Mouse (Mus musculus) liver, embryonic 14.5 days (tissue): Measurements from ENCODE around the gene Hoxb8. TPM values are rescaled to one million over a fixed set of nuclear protein-coding genes. Genes with fewer than 3 reads are reported as not detected.

Experiments
- ATAC-seq: fragments of 200-750 bp; cut with Nextera tagmentation; 2 replicates; pipeline ENCODE4 v1.8.0; 2017; ENCODE audit warnings: moderate number of reproducible peaks, mild to moderate bottlenecking, moderate library complexity; ENCODE audit not compliant: insufficient read depth
- DNase-seq, 3 experiments: peaks; one replicate each; pipeline ENCODE4 v3.0.0-alpha.2; 2012 to 2013; ENCODE audit warnings: low read depth in 3 of 3, low spot score in 3 of 3
- H3K27ac ChIP-seq: fragments of 300-500 bp; sonication (generic); 2 replicates; pipeline ENCODE4 v1.5.1; 2014; ENCODE audit warnings: moderate library complexity, mild to moderate bottlenecking, control low read depth, inconsistent platforms
- H3K27me3 ChIP-seq: fragments of 300-500 bp; sonication (generic); 2 replicates; pipeline ENCODE4 v1.6.1; 2014; ENCODE audit warnings: mild to moderate bottlenecking, low read length, moderate library complexity; ENCODE audit not compliant: control insufficient read depth, insufficient read depth
- H3K36me3 ChIP-seq: fragments of 300-500 bp; sonication (generic); replicated peaks from 2 replicates; pipeline ENCODE4 v1.6.1; 2014; ENCODE audit warnings: low read depth; ENCODE audit not compliant: control insufficient read depth, insufficient read depth
- H3K4me1 ChIP-seq, 2 experiments: fragments of 200-500 bp in 1 of 2; fragments of 300-500 bp in 1 of 2; sonication (generic) in 1 of 2; replicated peaks; 2 replicates each; pipeline ENCODE4 v1.6.1; 2012 to 2014; ENCODE audit warnings: antibody characterized with exemption in 1 of 2, inconsistent platforms in 1 of 2, low read length in 1 of 2; ENCODE audit not compliant: control insufficient read depth in 2 of 2, insufficient read depth in 2 of 2
- H3K4me2 ChIP-seq: fragments of 300-500 bp; sonication (generic); 2 replicates; pipeline ENCODE4 v1.6.1; 2014; ENCODE audit warnings: low read depth, mild to moderate bottlenecking, control low read depth, moderate library complexity
- H3K4me3 ChIP-seq, 2 experiments: fragments of 200-500 bp in 1 of 2; fragments of 300-500 bp in 1 of 2; sonication (generic) in 1 of 2; 2 replicates each; pipeline ENCODE4 v1.5.1; 2012 to 2014; ENCODE audit warnings: low read depth in 2 of 2, low read length in 2 of 2, mild to moderate bottlenecking in 2 of 2, control low read depth in 1 of 2, inconsistent platforms in 1 of 2, moderate library complexity in 1 of 2; ENCODE audit not compliant: insufficient read depth in 1 of 2
- H3K9ac ChIP-seq: fragments of 300-500 bp; sonication (generic); replicated peaks from 2 replicates; pipeline ENCODE4 v1.6.1; 2014; ENCODE audit warnings: mild to moderate bottlenecking, control low read depth, moderate library complexity
- H3K9me3 ChIP-seq: fragments of 300-500 bp; sonication (generic); 2 replicates; pipeline ENCODE4 v1.6.1; 2016; ENCODE audit warnings: low read length, mixed read lengths; ENCODE audit not compliant: control insufficient read depth
- CTCF ChIP-seq: IDR thresholded peaks from 2 replicates; pipeline ENCODE4 v1.5.1; 2016; ENCODE audit warnings: antibody characterized with exemption, low read depth, control low read depth
- EP300 ChIP-seq: IDR thresholded peaks from 2 replicates; pipeline ENCODE4 v1.6.1; 2016; ENCODE audit warnings: antibody characterized with exemption, low read depth
- WGBS: fragments of 180-500 bp; shearing (Covaris S2); extraction: QIAGEN DNeasy Blood & Tissue Kit; methylation state at CpG from one replicate; pipeline ENCODE4 v1.1.7; 2014; ENCODE audit not compliant: insufficient replicate concordance; 5-methylcytosine and 5-hydroxymethylcytosine counted together
- polyA plus RNA-seq, 2 experiments: library from polyadenylated mRNA; depleted of rRNA in 1 of 2; stranded (reverse) in 1 of 2; unstranded in 1 of 2; fragments of >200 nt; fragmentation: Nextera tagmentation in 1 of 2; extraction: Ambion mirVana in 1 of 2; gene quantifications; 2 replicates each; pipeline versions ENCODE4 v1.2.1 to v1.2.3; 2012 to 2014

The Hoxb8 gene
- polyA plus RNA-seq, 2 experiments = 0.03 TPM; not detected in 1

DNA sequence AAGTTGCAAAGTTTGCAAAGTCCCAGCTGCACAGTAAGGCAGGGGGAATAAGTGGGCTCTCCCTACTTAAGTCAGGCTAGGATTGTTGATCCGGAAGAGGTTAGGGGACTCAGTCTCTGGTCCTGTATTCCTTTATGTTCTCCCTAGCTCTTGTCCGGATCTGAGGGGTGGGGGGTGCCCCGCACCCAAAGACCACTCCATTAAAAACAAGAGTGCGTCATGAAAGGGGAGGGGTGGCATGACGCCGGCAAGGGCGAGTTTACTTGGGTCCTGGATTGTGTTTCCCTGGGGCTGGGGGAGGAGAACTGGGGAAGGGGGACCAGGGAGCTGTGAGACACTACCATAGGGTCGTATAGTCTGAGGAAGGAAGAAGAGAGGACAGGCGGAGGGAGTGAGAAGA lies 18.1 kb downstream of the Hoxb8 start:
- H3K4me1 ChIP-seq = no peaks in the 10 kb centered on the region
- 2% methylated on average over 9 of the region's 9 CpGs for WGBS
- H3K36me3 ChIP-seq = no peaks in the 10 kb centered on the region
- H3K9ac ChIP-seq = no peak overlapping the region
- no peak overlapping the region for H3K27ac ChIP-seq
- no peaks in the 10 kb centered on the region for H3K9me3 ChIP-seq
- H3K27me3 ChIP-seq = peaks cover 100% of the 10 kb centered on the region
- DNase-seq (no peak), ATAC-seq (no peak)
- no peak overlapping the region for H3K4me2 ChIP-seq
- H3K4me3 ChIP-seq = no peak overlapping the region
- TF ChIP-seq EP300 (no peak), CTCF (no peak)

GRCm38 (mm10) chr11:96300354-96301063 lies 18.8 kb downstream of the Hoxb8 start:
- DNase-seq (no peak), ATAC-seq (no peak)
- Histone ChIP-seq H3K4me3 (no peak overlapping the region), H3K4me1 (no peaks in the 10 kb centered on the region), H3K9ac (no peak overlapping the region), H3K4me2 (no peak overlapping the region), H3K9me3 (no peaks in the 10 kb centered on the region), H3K36me3 (no peaks in the 10 kb centered on the region), H3K27ac (no peak overlapping the region), H3K27me3 (peaks cover 100% of the 10 kb centered on the region)
- TF ChIP-seq EP300 (no peak), CTCF (no peak)
- WGBS = 3% methylated on average over 35 of the region's 35 CpGs

GRCm38 (mm10) chr11:96301064-96301431 lies 19.3 kb downstream of the Hoxb8 start:
- WGBS = 27% methylated on average over 9 of the region's 10 CpGs
- Histone ChIP-seq H3K27ac (no peak overlapping the region), H3K27me3 (peaks cover 100% of the 10 kb centered on the region), H3K36me3 (no peaks in the 10 kb centered on the region), H3K4me1 (no peaks in the 10 kb centered on the region), H3K4me2 (no peak overlapping the region), H3K9ac (no peak overlapping the region), H3K9me3 (no peaks in the 10 kb centered on the region), H3K4me3 (no peak overlapping the region)
- DNase-seq = no peak
- TF ChIP-seq EP300 (no peak), CTCF (no peak)
- no peak for ATAC-seq

DNA sequence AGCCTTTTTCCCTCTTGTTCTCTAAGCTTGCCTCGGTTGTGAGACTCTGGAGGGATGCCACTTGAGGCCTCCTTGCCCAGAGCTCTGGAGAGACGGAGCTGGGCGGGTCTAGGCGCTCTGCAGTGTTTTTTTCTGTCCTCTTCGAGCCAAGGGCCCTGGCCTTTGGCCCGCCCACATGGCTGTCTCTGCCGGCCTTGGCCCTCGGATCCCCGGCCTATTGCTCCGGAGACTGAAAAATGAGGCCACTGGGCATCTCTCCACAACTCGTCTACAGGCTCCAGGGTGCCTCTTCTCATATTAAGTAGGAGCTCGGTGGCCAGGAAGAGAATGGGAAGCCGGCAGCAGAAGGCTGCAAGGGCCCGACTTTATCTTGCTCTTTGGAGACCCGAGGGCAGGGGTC lies 20.1 kb downstream of the Hoxb8 start:
- Histone ChIP-seq H3K27me3 (peaks cover 100% of the 10 kb centered on the region), H3K9me3 (no peaks in the 10 kb centered on the region), H3K4me3 (no peak overlapping the region), H3K9ac (no peak overlapping the region), H3K27ac (no peak overlapping the region), H3K36me3 (no peaks in the 10 kb centered on the region), H3K4me1 (no peaks in the 10 kb centered on the region), H3K4me2 (no peak overlapping the region)
- WGBS = 10% methylated on average over 15 of the region's 15 CpGs
- DNase-seq (no peak), ATAC-seq (no peak)
- no peak for TF ChIP-seq EP300
- TF ChIP-seq CTCF = no peak

- TF ChIP-seq EP300 (no peak), CTCF (no peak)
- no peaks in the 10 kb centered on the region for H3K9me3 ChIP-seq
- no peak overlapping the region for H3K4me3 ChIP-seq
- ATAC-seq (no peak), DNase-seq (no peak)
- no peaks in the 10 kb centered on the region for H3K4me1 ChIP-seq
- H3K9ac ChIP-seq = no peak overlapping the region
- no peak overlapping the region for H3K27ac ChIP-seq
- WGBS = 21% methylated on average over 23 of the region's 23 CpGs
- peaks cover 100% of the 10 kb centered on the region for H3K27me3 ChIP-seq
- H3K4me2 ChIP-seq = no peak overlapping the region
- no peaks in the 10 kb centered on the region for H3K36me3 ChIP-seq
Observed at GRCm38 (mm10) chr11:96302381-96303150, 20.9 kb downstream of the Hoxb8 start.
